Mouse (Mus musculus) embryo, embryonic 10 days (tissue): ENCODE results near the gene Smtnl2.
"Not testable (repeated sequence)": the region's sequence is repeated elsewhere in the genome, so short reads cannot be mapped to it uniquely, and the experiment has no call there.

Source experiments
- DNase-seq: peaks from one replicate; pipeline ENCODE4 v3.0.0-alpha.2; 2015; ENCODE audit warnings: low spot score

The Smtnl2 gene

DNA sequence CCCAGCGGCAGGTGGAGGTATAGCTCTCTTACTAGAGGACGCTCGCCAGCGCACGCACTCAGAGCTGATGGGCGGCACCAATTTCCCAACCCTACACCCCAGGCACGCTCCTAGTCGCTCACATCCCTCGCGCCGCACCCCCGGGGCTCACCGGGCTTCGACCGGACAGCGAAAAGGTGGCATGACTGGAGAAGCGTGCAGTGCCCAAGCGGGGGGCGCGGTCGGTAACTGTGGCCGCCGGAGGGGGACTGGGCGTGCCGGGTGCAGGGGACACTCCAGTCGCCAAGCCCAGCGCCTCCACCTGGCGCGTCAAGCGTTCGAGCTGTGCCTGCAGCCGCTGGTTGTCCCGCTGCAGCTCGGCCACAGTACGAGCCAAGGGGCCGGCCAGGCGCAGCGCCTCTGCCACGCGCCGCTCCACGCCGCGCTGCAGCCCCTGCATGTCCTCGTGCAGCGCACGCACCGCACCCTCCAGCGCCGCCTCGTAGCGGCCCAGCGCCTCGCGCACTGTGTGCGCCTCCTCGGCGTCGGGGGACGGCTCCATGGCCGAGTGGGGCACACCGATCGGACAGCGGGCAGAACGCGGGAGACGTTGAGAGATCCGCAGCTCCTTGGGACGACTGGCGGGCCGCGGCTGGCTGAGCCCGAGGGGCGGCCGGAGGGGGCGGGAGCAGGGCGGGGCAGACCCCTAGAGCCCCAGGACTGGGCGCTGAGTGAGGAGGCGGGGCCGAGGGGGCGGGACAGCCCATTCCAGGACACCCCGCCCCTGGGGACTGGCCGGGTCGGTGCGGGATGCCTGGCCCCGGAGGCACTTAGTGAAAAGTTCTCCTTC is at the start of gene Smtnl2:
Gene Smtnl2 (minus strand): TSS at position 621 of the 829 bp plus-strand sequence.
- peak; percentile 88 for DNase-seq

DNA sequence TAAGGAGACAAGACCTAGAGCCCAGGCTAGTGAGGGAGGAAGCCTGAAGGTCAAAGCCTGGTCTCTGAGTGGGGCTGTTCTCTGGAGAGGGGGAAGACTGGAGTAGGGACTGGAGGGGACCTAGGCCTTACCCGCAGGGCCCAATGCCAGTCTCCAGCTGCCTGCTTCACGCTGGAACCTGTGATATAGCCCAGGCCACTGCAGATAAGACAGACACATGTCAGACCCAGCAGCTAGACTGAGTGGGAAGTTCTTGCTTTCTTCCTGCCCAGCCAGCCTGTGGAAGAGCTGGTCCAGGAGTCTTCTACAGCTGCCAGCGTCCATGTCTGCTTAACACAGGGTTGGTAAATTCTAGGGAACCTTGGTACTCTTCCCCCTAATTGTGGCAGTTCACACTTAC is 47.0 kb upstream of the Smtnl2 start:
- DNase-seq, result no peak

DNA sequence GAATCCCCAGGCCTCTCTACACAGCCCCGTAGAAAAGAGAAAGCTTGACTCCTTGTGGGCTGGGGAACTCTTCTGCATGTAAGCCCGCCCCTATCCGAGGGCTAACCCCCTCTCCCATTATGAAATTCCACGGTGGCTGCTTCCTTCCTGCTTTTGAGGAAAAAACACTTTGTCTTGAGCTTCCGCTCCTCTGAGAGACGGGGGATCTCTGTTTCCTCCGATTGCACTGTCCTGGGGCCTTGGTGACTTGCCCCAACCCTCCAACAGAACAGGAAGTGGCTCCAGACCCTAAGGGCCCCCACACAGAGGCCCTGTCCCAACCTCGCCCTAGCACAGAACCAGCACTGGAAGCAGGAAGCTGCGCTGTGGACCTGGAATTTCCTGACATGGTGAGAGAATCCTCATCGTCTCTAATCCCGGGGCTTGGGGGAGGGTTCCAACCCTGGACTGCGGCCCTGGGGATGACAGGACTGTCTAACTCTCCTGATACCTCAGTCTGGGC is 46.5 kb upstream of the Smtnl2 start:
- DNase-seq, result no peak

DNA sequence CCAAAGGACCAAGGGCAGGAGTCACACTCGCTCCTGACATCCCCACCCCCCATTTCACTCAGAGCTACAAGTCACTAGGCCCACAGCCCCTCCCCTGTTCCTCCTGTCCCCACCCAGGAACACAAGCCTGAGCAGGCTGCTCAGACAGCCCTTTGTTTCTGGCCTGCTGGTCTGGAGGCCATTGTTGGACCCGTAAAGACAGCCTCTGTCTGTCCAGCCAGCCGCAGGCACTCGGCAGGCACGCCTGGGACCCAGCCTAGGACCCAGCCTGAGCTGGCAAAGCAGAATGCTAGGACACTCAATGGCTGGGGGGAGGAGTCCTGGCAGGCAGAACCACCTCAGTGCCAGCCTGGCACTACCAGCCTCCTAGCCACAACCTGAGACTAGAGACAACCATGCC is 44.2 kb upstream of the Smtnl2 start:
- DNase-seq, result no peak

DNA sequence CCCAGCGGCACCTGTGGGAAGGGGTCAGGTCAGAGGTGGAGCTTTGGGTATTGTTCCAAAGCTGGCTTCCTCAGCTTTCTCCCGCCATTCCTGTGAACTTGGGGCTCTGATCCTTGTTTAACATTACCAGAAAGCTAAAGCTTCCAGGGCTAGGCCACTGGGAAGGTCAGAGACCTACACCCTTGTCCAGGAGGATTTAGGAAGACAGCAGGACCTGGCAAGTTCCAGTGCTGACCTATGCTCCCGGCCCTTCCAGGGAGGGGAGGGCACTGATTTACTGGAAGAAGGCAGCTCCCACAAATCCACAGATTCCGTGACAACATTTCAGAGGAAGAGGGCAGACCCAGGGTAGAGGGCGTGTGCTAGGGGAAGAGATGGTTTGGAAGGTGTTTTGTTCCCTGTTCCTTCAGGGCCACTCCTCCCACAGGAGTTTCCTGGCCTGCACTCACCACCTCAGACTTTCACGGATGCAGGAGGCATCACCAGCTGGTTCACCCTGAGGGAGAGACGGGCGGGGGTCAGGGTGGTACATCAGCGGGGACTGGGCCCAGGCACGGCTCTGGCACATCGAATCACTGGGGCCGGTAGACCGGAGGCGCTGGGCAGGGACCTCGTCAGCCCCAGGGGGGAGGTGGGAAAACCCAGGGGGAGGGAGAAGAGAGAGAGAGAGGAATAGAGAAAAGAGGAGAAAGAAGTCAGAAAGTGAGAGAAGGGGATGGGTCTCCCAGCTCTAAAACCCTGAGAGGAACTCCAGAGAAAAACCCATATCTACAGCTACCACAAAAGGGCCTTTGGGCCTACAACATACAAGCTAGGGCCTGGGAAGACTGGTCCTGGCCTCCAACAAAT is 41.8 kb upstream of the Smtnl2 start:
- no peak for DNase-seq

DNA sequence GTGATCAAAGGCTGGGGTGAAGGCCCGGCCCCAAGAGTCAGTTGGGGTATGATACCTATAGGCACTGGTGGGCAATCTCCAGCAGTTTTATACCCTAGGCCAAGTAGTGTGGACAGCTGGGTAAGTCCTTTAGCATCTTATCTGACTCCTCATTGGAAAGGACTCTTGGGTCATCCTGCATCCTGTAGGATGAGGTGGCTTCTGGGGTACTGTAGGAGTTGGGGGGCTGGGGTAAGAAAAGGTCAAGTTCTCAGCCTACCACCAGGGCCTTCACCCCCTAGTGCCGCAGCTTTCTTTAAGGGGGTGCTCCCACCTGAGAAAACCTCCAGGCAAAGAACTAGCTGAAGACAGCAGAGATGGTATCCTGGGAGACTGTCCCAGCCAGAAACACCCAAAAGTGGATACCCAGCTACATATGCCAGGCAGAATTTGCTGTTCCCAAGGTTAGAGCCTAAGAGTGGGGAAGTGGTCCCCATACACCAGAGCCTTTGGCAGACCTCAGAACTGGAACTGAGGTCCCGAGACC is 40.7 kb upstream of the Smtnl2 start:
- no peak for DNase-seq

DNA sequence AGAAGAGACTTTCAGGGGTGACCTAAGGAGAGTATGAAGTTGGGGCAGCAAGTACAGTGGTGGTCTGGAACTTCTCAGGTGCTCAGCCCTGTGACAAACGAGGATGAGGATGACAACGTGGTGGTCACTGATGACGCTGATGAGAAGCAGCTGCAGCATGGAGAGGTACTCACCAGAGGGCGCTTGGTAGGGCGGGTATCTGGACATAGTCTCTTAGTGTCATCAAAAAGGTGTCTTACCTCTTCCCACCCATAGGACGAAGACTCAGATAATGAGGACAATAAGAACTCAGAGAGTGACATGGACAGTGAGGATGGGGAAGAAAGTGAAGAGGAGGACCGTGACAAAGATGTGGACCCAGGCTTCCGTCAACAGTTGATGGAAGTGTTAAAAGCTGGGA is 36.0 kb upstream of the Smtnl2 start:
- DNase-seq, result no peak

DNA sequence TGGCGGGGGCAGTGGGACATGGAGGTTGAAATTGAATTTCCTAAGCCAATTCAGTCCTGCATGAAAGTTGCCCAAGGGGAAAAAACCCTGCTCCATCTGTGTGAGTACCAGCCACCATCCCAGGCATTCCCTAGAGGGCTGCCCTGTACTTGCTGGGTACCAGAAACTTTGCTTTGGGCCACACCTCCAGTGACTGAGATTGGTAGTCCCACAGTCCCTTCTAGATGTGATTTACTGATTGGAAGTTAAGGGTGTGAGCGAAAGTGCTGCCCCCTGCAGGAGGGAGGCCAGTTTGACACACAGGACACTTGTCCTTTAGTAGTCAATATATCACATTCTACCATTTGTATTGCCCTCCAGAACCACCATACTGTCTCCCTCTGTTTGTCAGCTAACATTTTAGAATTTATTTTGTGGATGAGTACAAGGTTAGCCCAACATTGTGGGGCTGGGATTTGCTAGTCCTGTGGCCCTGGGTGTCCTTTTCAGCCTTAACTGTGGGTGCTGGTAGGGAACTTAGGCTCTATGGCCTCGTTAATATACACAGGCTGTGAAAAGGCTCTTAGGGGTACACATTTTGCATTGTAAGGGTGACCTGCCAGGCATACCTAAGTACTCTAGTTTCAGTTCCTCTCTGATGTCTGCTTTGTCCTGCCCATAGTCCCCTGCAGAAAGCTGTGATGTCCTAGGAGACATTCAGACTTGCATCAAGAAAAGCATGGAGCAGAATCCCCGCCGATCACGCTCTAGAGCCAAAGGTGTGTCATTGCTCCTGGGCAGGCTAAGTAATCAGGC is 35.0 kb upstream of the Smtnl2 start:
- DNase-seq, result peak; percentile 72

DNA sequence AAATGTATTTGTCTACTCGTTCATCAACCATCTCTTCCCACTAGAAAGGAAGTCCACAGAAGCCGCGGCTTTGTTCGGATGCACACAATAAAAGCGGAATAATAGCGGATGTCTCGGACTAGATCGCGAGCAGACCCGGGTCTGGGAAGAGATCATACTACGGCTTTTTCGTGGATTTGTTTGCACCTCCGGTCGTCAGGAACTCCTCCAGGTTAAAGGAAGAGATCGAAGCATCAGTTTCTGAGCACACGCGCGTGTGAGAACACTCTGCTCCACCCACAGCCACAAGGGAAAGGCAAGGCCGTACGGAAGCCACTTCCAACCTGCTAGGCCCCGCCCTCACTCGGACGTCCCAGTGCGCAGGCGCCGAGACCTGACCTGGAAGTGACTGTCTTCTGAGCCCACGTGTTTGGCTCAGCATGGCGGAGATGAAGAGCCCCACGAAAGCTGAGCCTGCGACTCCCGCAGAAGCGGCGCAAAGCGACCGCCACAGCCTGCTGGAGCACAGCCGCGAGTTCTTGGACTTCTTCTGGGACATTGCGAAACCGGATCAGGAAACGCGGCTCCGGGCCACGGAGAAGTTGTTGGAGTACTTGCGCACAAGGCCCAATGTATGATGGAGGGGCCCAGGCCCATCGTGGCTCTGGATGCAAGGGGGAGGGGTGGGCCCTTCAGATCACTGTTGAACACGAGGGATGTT is 29.6 kb upstream of the Smtnl2 start, which contains the start of gene Mybbp1a:
Gene Mybbp1a (plus strand): TSS at position 391 of the 700 bp plus-strand sequence.
- peak; percentile 99 for DNase-seq

DNA sequence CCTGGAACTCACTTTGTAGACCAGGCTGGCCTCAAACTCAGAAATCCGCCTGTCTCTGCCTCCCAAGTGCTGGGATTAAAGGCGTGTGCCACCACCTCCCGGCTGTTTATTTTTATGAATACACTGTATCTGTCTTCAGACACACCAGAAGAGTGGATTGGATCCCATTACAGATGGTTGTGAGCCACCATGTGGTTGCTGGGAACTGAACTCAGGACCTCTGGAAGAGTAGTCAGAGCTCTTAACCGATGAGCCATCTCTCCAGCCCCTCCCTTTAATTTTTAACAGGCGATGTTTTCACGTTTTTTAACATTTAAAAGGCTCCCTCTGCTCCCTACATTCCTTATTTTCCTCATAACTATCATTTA is 29.1 kb upstream of the Smtnl2 start:
- DNase-seq, result not testable (repeated sequence)

DNA sequence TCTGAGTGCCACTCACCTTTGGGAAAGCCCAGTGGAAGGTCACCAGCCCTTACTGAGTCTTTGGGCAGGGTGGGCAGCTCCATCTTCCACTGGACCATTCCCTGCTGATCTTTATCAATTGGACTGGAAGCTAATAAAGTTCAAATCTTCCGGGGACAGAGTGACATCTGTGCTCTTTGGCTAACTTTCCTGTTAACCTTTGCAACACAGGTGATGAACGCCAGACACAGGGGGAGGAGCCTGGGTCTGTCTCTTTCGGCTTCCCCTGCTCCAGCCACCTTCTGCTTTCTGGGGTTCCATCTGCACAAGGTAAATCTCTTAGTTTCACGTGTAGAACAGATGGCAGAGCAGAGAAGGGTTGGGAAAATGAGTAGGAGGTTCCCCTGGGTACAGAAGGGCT is 26.9 kb upstream of the Smtnl2 start:
- DNase-seq, result no peak

DNA sequence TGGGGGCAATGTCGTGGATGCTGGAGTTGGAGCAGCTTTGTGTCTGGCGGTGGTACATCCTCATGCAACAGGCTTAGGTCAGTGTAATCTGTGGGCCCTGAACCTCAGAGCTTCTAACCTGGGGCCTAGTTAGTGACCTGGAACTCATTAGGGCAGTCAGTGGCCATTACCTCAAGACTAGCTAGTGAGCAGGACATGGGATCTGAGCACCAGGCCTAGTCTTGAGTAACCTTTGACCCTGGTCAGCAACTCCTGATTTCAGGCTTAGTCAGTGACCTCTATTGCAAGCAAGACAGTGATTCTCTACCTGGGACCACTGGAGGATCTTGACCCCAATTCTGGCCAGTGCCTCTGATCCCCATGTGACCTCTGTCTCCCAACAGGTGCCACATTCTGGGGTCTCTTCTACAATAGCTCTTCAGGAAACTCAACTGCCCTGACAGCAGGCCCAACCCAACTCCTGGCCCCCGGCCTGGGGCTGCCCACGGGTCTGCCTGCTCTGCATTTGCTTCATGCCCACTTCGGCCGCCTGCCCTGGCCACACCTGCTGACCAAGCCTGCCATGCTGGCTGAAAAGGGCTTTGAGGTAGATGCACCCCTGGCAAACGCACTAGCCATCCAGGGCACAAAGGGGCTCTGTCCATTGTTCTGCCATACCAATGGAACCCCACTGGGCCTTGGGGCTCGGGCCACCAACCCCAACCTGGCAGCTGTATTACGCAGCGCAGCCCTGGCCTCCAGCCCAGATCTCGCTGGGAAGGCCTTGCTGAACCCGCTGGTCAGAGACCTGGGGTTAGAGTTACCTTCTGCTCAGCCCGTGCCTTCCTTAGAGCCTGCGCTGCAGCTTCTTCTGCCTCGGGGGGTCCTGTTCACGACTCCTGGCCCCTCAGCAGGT is 25.5 kb upstream of the Smtnl2 start:
- DNase-seq, result no peak

DNA sequence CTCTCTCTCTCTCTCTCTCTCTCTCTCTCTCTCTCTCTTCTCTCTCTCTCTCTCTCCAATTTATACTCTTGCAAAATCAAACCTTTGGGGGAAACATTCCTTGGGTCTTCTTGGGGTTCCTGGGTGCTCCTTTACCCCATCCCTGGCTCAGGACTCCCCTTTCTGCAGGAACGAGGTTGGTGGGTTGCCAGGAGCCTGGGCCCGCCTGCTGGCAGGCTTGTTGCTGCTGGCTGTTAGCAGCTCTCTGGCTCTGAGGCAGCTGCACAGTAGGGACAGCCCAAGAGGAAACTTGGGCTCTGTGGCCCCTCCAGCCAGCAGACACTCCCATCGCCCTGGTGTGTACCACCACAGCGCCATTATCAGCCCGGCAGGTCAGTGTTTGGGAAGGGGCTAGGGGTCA is 24.8 kb upstream of the Smtnl2 start:
- no peak for DNase-seq

DNA sequence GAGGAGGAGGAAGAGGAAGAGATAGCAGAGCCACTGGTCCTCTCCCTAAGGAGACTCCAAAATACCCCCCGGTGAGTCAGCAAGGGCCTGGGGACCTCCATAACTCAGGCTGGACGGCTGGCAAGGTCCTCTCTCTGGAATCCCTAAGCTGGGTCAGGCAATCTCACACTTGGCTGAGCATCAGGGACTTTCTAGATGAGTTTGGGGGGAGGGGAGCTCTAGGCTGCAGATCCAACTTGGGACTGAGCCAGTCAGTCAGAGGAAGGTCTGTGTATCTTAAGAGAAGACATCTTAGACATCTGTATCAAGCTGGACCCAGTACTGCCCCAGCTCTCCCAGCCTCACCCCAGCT is 24.2 kb upstream of the Smtnl2 start:
- no peak for DNase-seq

DNA sequence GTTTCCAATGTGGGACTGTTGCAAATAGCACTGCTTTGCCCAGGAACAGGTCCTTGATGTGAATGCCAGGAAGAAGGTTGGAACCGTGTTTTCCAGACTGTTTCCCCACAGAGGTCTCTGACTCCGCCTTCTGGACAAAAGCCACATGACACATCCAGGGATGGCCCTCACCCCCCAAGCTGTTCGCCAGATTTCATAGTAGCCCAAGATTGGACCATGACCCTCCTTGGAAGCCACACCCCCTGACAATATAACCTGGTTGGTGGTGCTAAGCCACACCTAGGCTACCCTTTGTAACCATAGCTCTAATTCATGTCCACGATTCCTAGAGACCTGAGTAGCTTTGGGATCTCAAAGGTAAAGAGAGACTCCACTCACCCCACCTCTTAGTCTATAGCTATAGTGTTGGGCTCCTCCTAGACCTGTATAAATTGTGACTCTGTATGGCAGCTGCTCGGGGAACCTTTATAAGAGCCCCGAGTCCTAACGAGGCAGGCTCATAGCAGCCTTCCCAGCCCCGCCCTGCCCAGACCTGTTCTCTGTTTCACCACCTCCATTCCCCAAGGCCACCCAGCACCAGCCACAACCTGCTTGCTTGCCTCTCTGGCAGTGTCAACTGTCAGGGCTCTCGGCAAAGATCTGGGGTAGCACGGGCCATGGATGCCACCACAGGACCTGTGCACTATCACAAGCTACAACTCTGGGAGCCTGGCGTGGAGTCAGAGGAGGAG is 23.6 kb upstream of the Smtnl2 start, which contains the start of gene Ggt6:
Gene Ggt6 (plus strand): TSS at position 564 of the 731 bp plus-strand sequence.
- DNase-seq, result no peak

DNA sequence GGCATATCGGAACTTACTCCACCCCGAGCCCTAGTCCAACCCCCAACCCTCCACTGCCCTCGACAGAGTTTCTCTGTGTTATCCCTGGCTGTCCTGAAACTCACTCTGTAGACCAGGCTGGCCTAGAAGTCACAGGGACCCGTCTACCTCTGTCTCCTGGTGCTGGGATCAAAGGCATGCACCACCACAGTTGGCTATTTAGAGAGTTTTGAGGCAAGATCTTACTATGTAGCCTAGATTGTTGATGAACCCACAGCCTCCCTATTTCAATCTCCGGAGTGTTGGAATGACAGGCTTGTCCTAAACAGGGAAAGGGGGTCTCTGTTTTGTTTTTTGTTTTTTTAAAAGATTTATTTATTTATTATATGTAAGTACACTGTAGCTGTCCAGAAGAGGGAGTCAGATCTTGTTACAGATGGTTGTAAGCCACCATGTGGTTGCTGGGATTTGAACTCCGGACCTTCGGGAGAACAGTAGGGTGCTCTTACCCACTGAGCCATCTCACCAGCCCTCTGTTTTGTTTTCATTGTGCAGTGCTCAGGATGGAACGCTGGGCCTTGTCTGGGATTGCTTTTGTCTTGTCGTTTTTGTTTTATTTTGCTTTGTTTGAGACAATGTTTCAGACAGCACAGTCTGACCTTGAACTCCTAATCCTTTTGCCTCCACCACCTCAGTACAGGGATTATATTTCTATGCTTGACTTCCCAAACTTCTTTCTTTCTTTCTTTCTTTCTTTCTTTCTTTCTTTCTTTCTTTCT is 19.0 kb upstream of the Smtnl2 start:
- DNase-seq, result not testable (repeated sequence)

DNA sequence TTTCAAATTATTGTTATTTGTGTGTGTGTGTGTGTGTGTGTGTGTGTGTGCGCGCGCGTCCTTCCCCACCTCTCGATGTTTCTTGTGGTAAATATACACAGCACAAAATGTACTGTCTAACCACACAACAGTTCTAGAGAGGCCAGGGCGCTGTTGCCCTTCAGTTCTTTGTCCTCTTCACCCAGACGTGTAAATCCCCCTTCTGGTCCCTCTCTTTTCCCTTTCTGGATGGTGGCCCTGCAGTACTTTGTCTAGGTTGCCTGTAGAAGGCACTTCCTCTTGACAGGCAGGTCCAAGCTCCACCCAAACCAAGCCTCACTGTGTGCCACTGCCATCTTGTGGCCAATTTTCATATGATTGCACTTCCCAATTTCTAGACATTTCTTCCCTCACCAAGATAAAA is 17.8 kb upstream of the Smtnl2 start:
- peak; percentile 89 for DNase-seq

DNA sequence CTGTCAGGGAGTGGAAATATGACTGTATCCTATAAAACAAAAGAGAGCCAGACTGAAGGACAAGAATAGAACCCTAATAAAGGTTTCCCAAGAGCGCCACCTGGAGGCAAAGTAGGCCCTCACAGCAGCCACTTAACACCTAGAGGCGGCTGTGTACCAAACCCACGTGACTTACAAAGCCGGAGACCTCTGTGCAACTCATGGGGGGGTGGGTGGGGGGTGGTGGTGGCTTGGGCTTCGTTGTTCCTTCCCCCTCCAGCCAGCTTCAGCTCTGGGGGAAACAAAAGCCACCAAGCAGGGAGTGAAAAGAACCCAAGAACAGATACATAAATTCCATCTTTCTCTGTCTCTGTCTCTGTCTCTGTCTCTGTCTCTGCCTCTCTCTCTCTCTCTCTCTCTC is 17.2 kb upstream of the Smtnl2 start:
- DNase-seq, result peak; percentile 83

DNA sequence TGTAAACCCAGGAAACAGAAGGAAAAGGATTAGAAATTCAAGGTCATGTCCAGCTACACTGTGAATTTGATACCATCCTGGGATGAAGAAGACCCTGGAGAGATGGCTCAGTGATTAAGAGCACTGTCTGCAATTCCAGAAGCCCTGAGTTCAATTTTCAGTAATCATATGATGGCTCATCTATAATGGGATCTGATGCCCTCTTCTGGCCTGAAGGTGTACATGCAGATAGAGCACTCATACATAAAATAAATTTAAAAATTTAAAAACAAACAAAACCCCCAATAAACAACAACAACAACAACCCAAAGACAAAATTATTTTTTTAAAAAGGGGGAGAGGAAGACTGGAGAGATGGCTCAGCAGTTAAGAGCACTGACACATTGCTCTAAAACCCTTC is 15.4 kb upstream of the Smtnl2 start:
- DNase-seq, result no peak
